Comparison of ENCODE assay signal across 8 mouse cellular contexts in the genomic region with DNA sequence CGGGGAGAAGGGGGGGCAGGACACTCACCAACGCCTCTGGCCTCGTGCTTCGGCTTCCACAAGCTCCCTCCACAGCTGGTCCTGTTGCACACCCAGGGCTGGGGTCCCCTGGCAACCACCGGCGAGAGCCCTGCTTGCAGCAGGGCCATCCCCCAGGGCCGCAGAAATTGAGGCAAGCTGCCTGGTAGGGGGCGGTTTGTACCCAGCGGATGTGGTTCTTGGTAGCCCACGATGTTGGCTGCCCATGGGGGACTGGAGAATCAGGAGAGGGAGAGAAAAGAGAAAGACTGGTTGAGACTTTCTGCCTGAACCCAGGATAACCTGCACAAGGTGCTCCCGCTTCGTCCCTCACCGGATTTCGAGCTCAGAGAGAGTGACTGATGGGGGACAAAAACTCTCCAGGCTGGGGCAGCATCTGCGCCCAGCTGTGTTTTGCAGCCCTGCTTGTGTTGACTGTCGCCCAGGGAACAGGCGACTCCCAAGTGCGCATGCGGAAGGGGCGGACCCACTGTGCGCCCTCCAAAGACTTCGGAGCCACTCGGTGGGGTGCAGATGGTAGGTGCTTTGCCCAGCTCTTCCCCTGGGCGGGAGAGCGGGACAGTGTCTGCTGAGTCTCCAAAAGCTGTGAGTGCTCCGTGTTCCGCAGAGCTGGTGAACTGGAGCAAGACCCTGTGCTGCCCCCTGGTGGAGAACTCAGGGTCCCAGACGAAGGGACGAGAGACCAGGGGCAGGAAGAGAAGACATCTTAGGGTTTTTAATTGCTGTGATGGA. TPM values are rescaled to one million over a fixed set of nuclear protein-coding genes. Genes with fewer than 3 reads are reported as not detected.
DNase-seq lines count a peak whose midpoint lies in the region; ATAC-seq and TF ChIP-seq lines count a peak whose summit lies in the region.

A gene (minus strand): TSS at position 628 of the 771 bp plus-strand sequence.

- DNase-seq in cerebellum, postnatal 36 days = peak; percentile 57 to 68
- DNase-seq in gastrocnemius, adult 8-10 months (ENCODE audit: low spot score in 2 of 2) = peak; percentile 67 to 74
- peak; percentile 74 for DNase-seq in hindbrain, postnatal 0 days (ENCODE audit: low spot score)
- peak; percentile 58 to 60 for DNase-seq in left cerebral cortex, postnatal 36 days (ENCODE audit: low spot score in 2 of 2)
- DNase-seq in mesoderm, embryonic 11.5 days (ENCODE audit: low read depth, low spot score) = peak; percentile 88
- peak; percentile 57 for DNase-seq in right cerebral cortex, postnatal 25 days
- peak; percentile 70 to 86 for DNase-seq in urinary bladder, postnatal 4 days (ENCODE audit: low spot score in 2 of 2)

- no peaks in the 10 kb centered on the region for H3K27me3 ChIP-seq in hindbrain, postnatal 0 days (ENCODE audit: insufficient read depth, low read length)

- H3K9me3 ChIP-seq in hindbrain, postnatal 0 days (ENCODE audit: low read length) = no peaks in the 10 kb centered on the region

- peak within 1 kb of the TSS; percentile 58 for H3K4me2 ChIP-seq in hindbrain, postnatal 0 days (ENCODE audit: low read depth, low read length)

- peak; percentile 90 for TF ChIP-seq CTCF in hindbrain, postnatal 0 days (IDR thresholded peaks at IDR 0.05; ENCODE audit: low read depth)

- intact Hi-C loops in left cerebral cortex, postnatal 36 days (cut with DNase I) = loop anchor here (5.0 to 10.0 kb wide), 2 partner anchors 204 to 296 kb away; no protein-coding TSS in a partner anchor

- peak; percentile 83 for ATAC-seq in activated CD4-positive, CD25-positive, alpha-beta regulatory T cell, adult 4 months
- peak; percentile 78 for ATAC-seq in hindbrain, postnatal 0 days

- WGBS in hindbrain, postnatal 0 days = 5% methylated on average over 29 of the region's 29 CpGs

- H3K27ac ChIP-seq in hindbrain, postnatal 0 days = no peak within 1 kb of the TSS

- no peaks in the 10 kb centered on the region for H3K36me3 ChIP-seq in hindbrain, postnatal 0 days (ENCODE audit: insufficient read depth, low read length)

- H3K4me1 ChIP-seq in hindbrain, postnatal 0 days (ENCODE audit: insufficient read depth, low read length) = no peaks in the 10 kb centered on the region

- peak within 1 kb of the TSS; percentile 28; the same call in 1 of the 2 replicates for H3K9ac ChIP-seq in hindbrain, postnatal 0 days (replicated peaks; ENCODE audit: low read length)

- H3K4me3 ChIP-seq in hindbrain, postnatal 0 days (ENCODE audit: low read length) = peak within 1 kb of the TSS; percentile 30

RNA-seq across cellular contexts. Expression of the gene that starts here (rescaled TPM):
- under 1 TPM; 0.27 to 0.93 TPM for polyA plus RNA-seq in activated CD4-positive, CD25-positive, alpha-beta regulatory T cell, adult 4 months (2017; shearing (Covaris generic))
- total RNA-seq in gastrocnemius, adult 8-10 months (2022) = not detected
- total RNA-seq in hindbrain, postnatal 0 days (2014; rRNA removed) = 7.5 and 8.6 TPM in 2 replicates
- 7.8 and 10.4 TPM in 2 replicates for polyA plus RNA-seq in hindbrain, postnatal 0 days (2015; fragmentation: Nextera tagmentation; extraction: Ambion mirVana)
- total RNA-seq in left cerebral cortex, postnatal 36 days (2021) = under 1 TPM; 0.34 to 0.89 TPM

Comparison
In these comparisons a context has a peak if more than half of its experiments do, and no peak if none do; other contexts are left out.
1. Peak in ATAC-seq in activated CD4-positive, CD25-positive, alpha-beta regulatory T cell, adult 4 months; RNA of the gene not detected or under 1 TPM.
2. Peak in DNase-seq in gastrocnemius, adult 8-10 months; RNA of the gene not detected or under 1 TPM.
3. Peak in DNase-seq in left cerebral cortex, postnatal 36 days; RNA of the gene not detected or under 1 TPM.